Mouse (Mus musculus): Measurements from ENCODE around the gene Zfp609. TPM values are rescaled to one million over a fixed set of nuclear protein-coding genes. Genes with fewer than 3 reads are reported as not detected.
A peak's percentile ranks its signal among the peaks of the same experiment; 100 is the strongest.

The Zfp609 gene
- 10 to 100 TPM; 34.4 to 36.7 TPM for total RNA-seq (2021)

DNA sequence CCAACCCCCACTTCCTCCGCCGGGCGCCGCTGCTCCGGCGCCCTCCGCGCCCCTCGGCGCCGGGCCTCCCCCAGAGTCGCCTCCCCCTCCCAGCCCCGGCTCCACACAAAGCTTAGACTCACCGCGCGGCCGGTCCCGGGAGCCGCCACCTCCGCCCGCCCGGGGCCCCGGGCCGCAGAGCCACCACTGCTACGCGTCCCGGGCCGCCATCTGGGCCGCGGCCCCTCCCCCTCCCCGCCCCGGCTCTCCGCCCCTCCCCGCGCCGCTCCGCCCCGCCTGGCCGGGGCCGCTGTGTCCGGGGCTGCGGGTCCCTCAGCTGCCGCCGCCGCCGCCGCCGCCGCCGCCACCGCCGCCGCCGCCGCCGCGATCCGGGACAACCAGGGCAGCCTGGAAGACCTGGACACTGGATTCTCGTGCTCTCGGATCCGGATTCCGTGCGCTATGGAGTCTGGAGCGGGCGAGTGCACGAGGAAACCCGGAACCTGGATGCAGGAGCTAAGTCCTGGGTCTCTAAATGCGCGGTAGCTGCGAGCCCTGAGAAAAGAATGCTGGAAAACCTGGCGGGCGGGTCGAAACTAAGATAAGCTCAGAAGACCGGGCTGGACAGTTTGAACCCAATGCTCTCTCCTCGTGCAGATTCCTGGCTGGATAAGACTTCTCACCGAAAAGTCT lies at the start of gene Zfp609:
Zfp609 (minus strand) TSS at position 221 of the 672 bp plus-strand sequence.
- peak; percentile 97 to 99 for DNase-seq
- intact Hi-C loops (cut with DNase I): loop anchor here (2.0 kb wide), 2 partner anchors 71 to 161 kb away; no protein-coding TSS in a partner anchor

DNA sequence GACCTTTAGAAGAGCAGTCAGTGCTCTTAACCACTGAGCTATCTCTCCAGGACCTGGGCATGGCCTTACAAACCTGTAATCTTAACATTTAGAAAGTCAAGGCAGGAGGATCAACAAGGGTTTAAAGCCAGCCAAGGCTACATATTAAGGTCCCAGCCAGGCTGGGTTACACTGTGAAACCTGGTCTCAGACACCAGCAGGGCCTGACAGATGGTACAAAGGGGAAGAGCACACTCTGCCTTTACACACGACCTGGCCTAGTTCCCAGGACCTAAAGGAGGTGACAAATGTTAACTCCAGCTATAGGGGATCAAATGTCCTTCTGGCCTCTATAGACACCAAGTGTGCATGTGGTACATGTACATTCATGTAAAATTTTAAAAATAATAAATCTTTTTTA lies 32.3 kb upstream of the Zfp609 start:
- DNase-seq: no peak
- intact Hi-C loops (cut with DNase I): no loop called here

DNA sequence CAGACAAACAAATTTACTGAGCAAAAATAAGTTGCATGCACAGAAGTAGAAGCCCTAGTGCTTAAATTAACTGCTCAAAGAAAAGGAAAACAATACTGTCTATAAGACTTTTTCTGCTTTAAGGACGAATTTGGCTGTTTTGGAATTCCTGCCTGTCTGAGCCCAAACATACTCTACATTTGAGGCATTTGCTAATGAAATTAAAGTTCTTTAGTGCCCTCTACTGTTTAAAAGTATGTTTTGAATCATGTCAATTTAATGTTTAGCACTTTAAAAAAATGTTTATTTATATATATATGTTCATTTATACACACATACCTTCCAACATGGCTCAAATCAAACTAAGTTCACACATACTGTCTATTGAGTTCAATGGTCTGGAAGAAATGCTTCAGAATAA lies 22.8 kb upstream of the Zfp609 start:
- intact Hi-C loops (cut with DNase I): loop anchor here (1.0 to 2.0 kb wide), 2 partner anchors 185 to 245 kb away; no protein-coding TSS in a partner anchor
- no peak for DNase-seq

DNA sequence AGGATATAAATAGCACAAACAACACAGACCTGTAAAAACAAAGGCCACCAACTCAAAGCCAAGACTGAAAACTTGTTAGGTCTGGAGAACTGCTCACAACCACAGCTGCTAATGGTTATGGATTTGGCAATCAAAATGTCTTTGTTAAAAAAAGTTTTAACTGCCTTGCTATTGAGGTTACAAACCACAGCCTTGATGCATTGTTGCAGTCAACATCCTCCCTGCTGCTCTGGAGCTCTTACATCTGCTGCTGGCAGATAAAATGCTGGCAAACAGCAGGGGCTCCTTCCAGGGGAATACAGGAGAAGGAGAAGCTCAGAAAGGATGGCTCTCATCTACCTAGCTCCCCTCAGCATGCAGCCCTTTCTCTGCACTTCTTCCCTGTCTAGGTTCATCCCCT lies 20.8 kb upstream of the Zfp609 start:
- intact Hi-C loops (cut with DNase I): loop anchor here (2.0 kb wide), 1 partner anchor 153 kb away; no protein-coding TSS in a partner anchor
- peak; percentile 57 for DNase-seq

DNA sequence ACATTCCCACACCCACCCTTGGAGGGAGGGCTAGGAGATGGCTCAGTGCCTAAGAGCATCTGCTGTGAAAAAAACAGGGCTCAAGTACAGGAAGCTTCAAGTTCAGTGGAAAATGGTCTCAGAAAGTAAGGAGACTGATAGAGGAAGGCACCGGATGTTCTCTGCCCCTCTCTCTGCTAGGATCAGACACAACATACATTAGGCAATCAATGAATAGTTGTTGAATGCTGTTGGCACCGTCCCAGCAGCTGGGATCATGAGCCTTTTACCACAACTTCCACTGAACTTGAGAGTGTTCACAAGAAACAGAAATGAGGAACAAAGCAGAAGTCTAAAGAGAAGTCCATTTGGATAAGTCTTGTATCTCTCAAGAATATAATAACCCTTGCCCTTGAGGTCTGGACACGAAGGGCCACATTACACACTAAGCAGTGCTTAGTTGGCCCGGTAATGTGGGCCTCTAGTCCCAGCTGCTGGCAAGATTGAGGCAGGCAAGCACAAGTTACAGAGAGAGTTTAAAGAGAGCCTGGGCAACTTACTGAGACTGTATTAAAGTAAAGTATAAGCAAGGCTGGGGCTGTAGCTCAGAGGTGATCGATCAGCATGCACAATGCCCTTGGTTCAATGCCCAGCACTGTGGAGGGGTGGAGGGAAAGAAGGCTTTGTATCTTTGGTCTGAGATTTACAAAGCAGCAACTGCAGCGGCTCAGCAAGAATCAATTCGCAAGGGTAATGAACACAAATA lies 17.2 kb upstream of the Zfp609 start:
- DNase-seq: peak; percentile 28 to 35
- intact Hi-C loops (cut with DNase I): no loop called here

DNA sequence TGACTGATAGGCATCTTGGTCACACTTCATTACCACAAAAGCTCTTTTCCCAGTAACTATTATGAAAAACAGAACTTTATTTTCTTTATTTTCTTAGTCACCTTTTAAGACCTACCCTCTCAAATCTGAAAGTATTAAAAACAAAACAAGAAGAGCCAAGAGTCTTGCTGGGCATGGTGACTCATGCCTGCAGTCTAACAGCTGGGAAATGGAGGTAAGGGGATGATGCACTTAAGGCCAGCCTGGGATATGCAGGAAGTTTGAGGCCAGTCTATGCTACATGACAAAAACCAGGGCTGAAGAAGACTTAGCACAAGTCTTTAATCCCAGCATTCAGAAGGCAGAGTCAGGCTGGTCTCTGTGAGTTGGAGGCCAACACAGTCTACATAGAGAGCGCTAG lies 12.5 kb upstream of the Zfp609 start:
- intact Hi-C loops (cut with DNase I): no loop called here
- DNase-seq: no peak

DNA sequence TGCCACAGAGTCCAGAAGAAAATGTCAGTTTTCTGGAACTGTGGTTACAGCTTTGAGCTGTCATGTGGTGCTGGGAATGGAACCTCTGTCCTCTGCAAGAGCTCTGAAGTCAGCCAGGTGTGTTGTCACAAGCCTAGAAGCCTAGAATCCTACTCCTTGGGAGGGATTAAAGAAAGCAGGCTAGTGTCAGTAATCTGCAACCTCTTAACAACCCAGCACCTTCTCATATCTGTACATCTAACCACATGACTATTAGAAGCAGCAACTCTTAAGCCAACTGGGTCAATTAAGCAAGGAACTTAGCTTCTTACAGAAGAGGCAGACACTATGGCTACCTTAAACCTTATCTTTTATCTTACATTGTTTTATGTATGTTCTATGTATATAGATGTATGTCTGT lies 9.6 kb upstream of the Zfp609 start:
- intact Hi-C loops (cut with DNase I): no loop called here
- DNase-seq: no peak

DNA sequence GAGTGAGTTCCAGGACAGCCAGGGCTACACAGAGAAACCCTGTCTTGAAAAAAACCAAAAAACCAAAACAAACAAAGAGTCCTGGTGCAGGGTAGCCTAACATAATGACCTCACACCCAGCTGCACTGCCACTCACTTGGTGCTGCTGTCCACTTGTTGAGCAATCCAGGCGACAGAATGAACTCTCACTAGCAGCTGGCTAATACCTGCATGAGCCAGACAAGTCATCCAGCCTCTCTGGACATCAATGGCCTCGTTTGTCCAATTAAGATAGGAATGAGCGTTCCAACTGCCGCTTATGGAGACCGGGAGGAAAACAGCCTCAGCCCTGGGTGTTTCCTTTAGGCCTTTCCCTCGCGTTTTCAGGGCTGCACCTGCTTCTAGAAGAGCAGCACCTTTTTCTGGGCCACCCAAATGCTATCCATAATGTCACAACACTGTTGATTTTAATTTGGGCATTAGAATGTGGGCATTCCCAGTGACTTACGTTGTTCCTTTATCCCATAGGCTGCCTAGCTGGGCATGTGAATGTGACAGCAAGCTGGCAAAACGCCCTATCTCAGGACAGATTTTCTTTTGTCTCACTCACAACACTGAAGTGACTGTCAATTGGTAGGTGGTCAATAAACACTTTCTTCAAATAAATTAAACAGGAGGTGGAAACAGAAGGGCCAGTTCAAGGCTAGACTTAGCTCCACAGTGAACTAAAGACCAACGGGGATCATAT lies 7.4 kb upstream of the Zfp609 start:
- intact Hi-C loops (cut with DNase I): no loop called here
- no peak for DNase-seq

DNA sequence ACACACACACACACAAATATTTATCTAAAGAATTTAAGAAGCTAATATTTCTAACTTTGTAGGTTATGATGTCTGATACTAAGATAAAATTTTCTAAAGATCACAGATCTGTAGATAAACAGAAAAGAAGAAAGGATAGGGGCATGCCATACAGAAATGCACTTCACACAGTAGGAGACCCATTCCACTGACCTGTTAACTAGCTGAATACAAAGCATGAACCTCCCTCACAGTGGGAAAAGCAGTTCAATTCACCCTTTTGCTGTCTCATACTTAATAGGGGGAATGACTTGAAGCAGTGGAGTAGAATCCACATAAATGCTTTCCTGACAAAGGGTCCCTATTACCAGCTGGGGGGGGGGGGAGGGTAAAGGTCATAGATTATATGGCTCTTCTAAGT lies 6.3 kb upstream of the Zfp609 start:
- DNase-seq: no peak
- intact Hi-C loops (cut with DNase I): no loop called here

DNA sequence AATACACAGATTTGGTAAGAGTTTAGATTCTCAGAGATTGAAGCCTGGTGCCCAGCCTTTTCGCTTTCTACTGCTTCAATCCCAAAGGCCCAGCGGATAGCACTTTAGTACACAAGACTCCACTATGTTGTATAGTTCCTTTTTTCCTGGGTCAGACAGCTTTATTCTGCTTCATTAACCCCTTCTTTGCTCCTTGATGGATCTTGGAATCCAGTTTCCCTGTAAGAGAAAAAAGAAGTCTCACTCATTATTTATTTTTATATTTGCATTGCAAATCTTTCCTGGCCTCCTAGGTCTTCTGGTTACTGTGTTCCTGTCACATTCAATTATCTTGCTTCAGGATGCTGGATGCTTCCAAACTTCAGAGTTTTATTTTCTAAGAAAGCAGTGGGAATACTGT lies 5.9 kb upstream of the Zfp609 start:
- intact Hi-C loops (cut with DNase I): no loop called here
- no peak for DNase-seq

DNA sequence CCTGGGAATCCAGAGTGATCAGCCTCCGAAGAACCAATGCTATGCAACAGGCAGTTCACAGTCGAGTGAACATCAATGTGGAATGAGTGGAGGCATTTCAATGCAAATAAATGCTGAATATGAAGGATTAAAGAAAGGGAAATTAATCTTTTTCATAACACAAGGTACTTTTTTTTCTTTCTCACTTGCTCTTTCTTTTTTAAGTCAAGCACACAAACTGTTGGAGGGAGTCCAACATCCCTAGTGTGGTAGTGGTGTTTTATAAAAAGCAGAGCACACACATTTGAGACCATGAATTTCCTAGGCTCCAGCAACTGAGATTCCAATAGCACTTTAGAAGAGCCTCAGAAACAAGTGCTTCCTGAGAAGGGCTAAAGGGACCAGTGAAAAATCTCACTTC lies 4.7 kb upstream of the Zfp609 start:
- intact Hi-C loops (cut with DNase I): no loop called here
- DNase-seq: no peak

DNA sequence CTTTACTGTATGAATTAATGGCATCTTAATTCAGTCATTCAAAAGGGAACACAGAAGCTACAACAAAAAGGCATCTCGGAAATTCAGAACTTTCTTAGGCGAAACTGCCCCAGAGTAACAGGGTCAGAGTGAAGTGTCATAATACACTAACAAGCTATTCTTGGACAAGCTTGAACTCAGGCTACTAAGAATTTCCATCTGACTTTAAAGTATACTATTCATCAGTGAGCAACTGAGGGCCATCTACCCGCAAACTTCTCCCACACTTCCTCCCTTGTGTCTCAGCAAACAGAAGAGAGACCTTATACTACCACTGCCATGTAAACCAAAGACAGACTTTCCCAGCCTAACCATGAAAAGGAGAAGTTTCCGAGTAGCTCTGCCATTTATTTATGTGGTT lies 3.8 kb upstream of the Zfp609 start:
- DNase-seq: no peak
- intact Hi-C loops (cut with DNase I): no loop called here

DNA sequence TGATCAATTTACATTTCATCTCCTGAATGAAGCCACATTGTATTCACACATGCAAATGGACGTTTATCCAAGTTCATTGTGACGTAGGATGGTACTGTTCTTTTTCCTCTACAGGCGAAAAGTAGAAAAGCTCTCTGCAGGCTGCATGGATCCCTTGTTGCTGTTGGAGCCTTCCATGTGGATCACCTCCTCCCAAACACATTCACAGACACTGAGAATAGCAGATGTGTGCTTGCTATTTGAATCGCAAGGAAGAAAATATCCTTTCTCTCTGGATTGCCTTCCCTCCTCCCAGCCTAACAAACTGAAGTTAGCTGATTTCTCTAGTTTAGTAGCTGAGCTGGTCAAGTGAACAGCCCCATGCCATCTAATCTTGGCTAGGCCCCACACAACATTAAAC lies 2.9 kb upstream of the Zfp609 start:
- no peak for DNase-seq
- intact Hi-C loops (cut with DNase I): no loop called here

DNA sequence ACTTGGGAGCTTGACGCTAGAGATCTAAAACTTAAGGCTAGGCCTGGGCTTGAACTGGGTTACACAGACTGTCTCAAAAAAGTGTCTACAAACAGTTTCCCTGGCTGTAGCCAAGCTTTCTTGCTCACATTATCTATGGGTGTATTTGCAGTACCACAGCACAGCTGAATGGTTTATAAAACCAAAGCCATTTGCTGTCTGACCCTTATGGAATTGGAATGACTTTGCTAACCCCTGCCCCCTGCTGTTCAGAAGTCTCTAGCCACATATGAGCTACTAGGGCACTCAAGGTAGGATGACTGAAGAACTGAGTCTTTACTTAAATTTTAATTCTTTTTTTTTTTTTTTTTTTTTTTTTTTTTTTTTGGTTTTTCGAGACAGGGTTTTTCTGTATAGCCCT lies 2.0 kb upstream of the Zfp609 start:
- intact Hi-C loops (cut with DNase I): loop anchor here (1.0 to 2.0 kb wide), 3 partner anchors 73 to 163 kb away; no protein-coding TSS in a partner anchor
- peak; percentile 77 to 79 for DNase-seq

DNA sequence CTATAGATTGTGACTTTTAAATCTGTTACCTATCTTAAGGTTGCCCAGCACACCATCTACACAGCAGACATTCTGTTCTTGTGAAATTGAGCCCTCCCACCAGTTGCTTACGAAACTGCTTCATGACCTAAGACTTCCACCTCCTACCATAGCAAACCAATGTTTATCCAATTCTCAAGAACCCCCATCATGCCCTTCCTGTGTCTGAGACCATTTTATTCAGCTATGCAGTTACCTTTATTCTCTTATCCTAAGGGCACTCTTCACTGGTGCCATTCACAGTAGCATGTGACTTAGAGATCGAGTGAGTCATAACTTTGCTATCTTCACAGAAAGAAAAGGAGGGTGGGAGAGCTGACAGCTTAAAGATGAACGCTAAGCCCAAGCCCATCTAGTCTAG lies 1.1 kb upstream of the Zfp609 start:
- intact Hi-C loops (cut with DNase I): loop anchor here (2.0 kb wide), 2 partner anchors 72 to 162 kb away; no protein-coding TSS in a partner anchor
- no peak for DNase-seq

DNA sequence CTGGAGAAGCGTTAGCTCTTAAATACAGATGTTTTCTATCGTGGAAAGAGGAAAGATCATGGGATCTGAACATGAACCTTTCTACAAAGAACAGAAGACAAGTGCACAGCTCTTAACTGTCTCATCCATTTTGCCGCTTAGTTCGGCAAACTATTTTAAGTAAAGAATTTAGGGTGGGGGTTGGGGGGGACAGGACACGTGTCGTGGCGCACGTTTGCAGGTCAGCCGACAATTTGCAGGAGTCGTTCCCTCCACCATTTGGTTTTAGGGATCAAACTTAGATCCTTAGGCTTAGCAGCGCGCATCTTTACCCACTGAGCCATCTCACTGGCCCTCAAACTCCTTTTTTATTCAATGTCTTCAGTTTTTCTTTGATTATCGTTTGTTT lies 646 bp upstream of the Zfp609 start:
- intact Hi-C loops (cut with DNase I): loop anchor here (2.0 kb wide), 2 partner anchors 71 to 161 kb away; no protein-coding TSS in a partner anchor
- no peak for DNase-seq

DNA sequence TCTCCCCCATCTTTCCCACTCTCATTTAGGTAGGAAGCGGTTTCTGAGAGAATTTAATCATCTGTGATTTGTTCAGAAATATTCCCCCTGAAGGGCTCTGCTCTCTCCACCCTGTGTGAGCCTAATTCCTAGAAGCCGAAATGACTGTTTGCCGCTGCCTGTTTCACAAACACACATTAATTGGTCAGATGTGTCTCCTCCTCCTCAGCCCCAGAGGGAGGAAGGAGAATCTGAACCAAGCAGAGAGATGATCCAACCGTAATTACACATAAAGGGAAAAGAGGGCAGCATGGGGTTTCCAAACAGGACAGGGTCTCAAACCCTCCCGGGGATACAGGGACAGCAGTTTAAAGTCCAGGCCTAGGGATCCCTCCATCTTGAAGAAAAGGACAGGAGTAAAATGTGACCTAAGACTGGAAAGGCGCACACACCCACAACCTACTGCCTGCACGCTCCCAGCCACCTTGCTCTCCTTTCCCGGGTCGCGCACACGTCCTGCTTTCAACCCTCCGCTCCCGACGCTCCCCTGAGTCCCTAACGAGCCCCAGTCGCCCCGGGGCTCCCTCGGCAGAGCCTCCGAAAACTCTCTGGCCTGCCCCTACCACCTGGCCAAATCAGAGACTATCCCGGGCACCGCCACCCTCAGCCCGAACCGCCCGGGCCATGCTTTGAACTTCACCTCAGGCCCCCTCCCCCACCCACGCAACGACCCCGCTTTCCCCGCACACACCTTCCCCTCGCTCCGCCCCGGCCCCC lies 598 bp downstream of the Zfp609 start:
- intact Hi-C loops (cut with DNase I): no loop called here
- peak; percentile 68 to 70 for DNase-seq

DNA sequence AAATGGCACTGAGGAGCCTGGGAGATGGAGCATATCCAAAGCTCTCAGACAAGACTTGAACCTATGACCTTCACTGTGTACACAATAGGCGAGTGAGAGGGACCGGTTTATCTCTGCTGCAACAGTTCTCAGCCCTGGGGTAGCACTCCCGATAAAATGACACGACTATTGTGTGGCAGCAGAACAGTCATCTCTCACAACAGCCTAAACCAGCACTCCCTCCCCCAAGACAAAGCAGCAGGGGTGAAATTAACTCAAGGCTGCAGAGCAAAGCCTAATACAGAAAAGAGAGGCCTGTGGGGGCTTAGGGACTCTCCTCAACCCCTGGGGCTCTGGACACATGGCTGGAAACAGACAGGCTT lies 1.2 kb downstream of the Zfp609 start:
- peak in 1 of 2 experiments; percentile 25 for DNase-seq
- intact Hi-C loops (cut with DNase I): no loop called here

DNA sequence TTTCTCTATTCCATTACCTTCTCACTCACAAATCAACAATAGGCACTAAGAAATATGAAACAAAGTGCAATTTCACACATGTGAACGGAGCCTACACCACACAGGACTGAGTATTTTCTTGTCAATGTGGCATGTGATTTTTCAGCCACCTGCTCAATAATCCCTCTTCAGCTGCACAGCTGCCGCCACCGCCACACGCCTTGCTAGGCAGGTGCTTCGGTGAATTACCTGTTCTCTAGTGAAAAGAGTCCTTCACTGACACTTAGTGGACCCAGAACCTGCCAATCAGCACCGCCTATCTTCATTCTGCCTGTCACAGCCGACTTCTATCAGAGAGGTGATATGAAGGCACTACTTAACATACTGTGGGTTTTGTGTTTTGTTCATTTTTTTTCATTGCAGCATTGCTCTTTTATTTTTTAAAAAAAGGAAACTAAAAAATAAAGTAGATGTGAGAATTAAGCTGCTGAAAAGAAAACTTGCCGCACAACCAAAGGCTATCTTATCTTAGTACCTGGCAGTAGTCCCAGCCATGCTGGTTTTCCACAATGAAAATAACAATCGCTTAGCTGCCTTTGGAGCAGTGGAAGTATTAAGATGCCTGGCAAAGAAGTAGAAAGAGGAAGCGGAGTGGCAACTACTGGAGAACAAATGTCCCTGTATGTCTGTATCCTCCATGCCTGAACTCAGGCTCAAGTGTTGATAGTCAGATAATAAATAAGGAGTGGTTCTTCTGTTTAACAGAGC lies 3.5 kb downstream of the Zfp609 start:
- intact Hi-C loops (cut with DNase I): no loop called here
- peak; percentile 59 to 65 for DNase-seq

DNA sequence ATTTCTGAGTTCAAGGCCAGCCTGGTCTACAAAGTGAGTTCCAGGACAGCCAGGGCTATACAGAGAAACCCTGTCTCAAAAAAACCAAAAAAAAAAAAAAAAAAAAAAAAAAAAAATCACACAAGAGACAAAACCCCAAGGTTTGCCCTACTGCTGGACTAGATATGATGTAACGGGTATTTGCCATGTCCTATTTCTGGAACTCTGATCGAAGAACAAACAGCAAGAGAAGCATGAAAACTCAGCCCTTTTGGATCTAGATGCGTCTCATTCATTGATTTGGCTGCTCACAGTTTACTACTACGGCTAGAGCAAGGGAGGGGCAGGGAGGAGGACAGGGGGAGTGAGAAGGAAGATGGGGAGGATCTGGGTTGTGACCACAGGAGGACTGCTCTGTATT lies 5.4 kb downstream of the Zfp609 start:
- no peak for DNase-seq
- intact Hi-C loops (cut with DNase I): no loop called here

Data from heart, postnatal 10 days (tissue).